Mouse (Mus musculus): ENCODE measurements around the gene Cecr2.
"Not testable (repeated sequence)": the region's sequence is repeated elsewhere in the genome, so short reads cannot be mapped to it uniquely, and the experiment has no call there.

The Cecr2 gene

GRCm38 (mm10) chr6:120772025-120772424 is 105.9 kb downstream of the Cecr2 start:
- no peak for DNase-seq (ENCODE audit: low read depth, low spot score)

GRCm38 (mm10) chr6:120773149-120773628 is 107.0 kb downstream of the Cecr2 start, which contains the start of gene Slc25a18:
TSS of gene Slc25a18 (plus strand) at chr6:120773578.
- DNase-seq (ENCODE audit: low read depth, low spot score), result no peak

GRCm38 (mm10) chr6:120773763-120774162 is 107.6 kb downstream of the Cecr2 start:
- no peak for DNase-seq (ENCODE audit: low read depth, low spot score)

- no peak for DNase-seq (ENCODE audit: low read depth, low spot score)
These were observed 110.1 kb downstream of the Cecr2 start for GRCm38 (mm10) chr6:120776286-120776685.

- no peak for DNase-seq (ENCODE audit: low read depth, low spot score)
These were observed 111.4 kb downstream of the Cecr2 start for GRCm38 (mm10) chr6:120777533-120777932.

GRCm38 (mm10) chr6:120778226-120778625 is 112.1 kb downstream of the Cecr2 start:
- no peak for DNase-seq (ENCODE audit: low read depth, low spot score)

GRCm38 (mm10) chr6:120782948-120783347 is 116.8 kb downstream of the Cecr2 start:
- DNase-seq (ENCODE audit: low read depth, low spot score), result no peak

- DNase-seq (ENCODE audit: low read depth, low spot score), result no peak
These were observed 118.2 kb downstream of the Cecr2 start for GRCm38 (mm10) chr6:120784351-120784750.

GRCm38 (mm10) chr6:120788068-120788607 is 122.0 kb downstream of the Cecr2 start:
- DNase-seq (ENCODE audit: low read depth, low spot score), result no peak

- DNase-seq (ENCODE audit: low read depth, low spot score), result peak; percentile 13
These were observed 122.7 kb downstream of the Cecr2 start for GRCm38 (mm10) chr6:120788904-120789303.

- DNase-seq (ENCODE audit: low read depth, low spot score), result no peak
These were observed 124.0 kb downstream of the Cecr2 start for GRCm38 (mm10) chr6:120790153-120790552.

- no peak for DNase-seq (ENCODE audit: low read depth, low spot score)
These were observed 124.5 kb downstream of the Cecr2 start for GRCm38 (mm10) chr6:120790717-120791116.

GRCm38 (mm10) chr6:120792947-120793346 is 126.8 kb downstream of the Cecr2 start:
- DNase-seq (ENCODE audit: low read depth, low spot score), result no peak

GRCm38 (mm10) chr6:120795422-120796086 is 129.4 kb downstream of the Cecr2 start:
- DNase-seq (ENCODE audit: low read depth, low spot score), result no peak

- no peak for DNase-seq (ENCODE audit: low read depth, low spot score)
These were observed 129.9 kb downstream of the Cecr2 start for GRCm38 (mm10) chr6:120796111-120796510.

- no peak for DNase-seq (ENCODE audit: low read depth, low spot score)
These were observed 131.8 kb downstream of the Cecr2 start for GRCm38 (mm10) chr6:120798019-120798418.

- no peak for DNase-seq (ENCODE audit: low read depth, low spot score)
These were observed 132.7 kb downstream of the Cecr2 start for GRCm38 (mm10) chr6:120798905-120799304.

GRCm38 (mm10) chr6:120799581-120800041 is 133.4 kb downstream of the Cecr2 start:
- DNase-seq (ENCODE audit: low read depth, low spot score), result no peak

- no peak for DNase-seq (ENCODE audit: low read depth, low spot score)
These were observed 141.0 kb downstream of the Cecr2 start for GRCm38 (mm10) chr6:120806999-120807737.

- no peak for DNase-seq (ENCODE audit: low read depth, low spot score)
These were observed 141.5 kb downstream of the Cecr2 start for GRCm38 (mm10) chr6:120807738-120808081.

- not testable (repeated sequence) for DNase-seq (ENCODE audit: low read depth, low spot score)
These were observed 145.8 kb downstream of the Cecr2 start for GRCm38 (mm10) chr6:120811999-120812398.

- DNase-seq (ENCODE audit: low read depth, low spot score), result no peak
These were observed 153.1 kb downstream of the Cecr2 start for GRCm38 (mm10) chr6:120819294-120819693.

GRCm38 (mm10) chr6:120820144-120820543 is 154.0 kb downstream of the Cecr2 start:
- no peak for DNase-seq (ENCODE audit: low read depth, low spot score)
